Mouse (Mus musculus) adrenal gland, postnatal 25 days (tissue): ENCODE measurements around the gene Matn1. TPM values are rescaled to one million over a fixed set of nuclear protein-coding genes. Genes with fewer than 3 reads are reported as not detected.

Experiments used
- DNase-seq: peaks from one replicate; pipeline ENCODE4 v3.0.0; 2021; ENCODE audit warnings: mixed read lengths
- long read RNA-seq: library from polyadenylated mRNA; stranded (forward); transcript quantifications from one replicate; pipeline ENCODE4 v2.0.0, GENCODE M21; 2021
- total RNA-seq: library from RNA; stranded (reverse); gene quantifications from 2 replicates; pipeline ENCODE4 v1.2.3, GENCODE M21; 2021

Gene Matn1
- total RNA-seq, result not detected in 2 replicates
- long read RNA-seq, result 0 reads

GRCm38 (mm10) chr4:130944112-130944511 is at the start of gene Matn1:
Gene Matn1 (plus strand): TSS chr4:130944385.
- no peak for DNase-seq

- no peak for DNase-seq
Observed at GRCm38 (mm10) chr4:130895701-130896100, 48.5 kb upstream of the Matn1 start.

DNA sequence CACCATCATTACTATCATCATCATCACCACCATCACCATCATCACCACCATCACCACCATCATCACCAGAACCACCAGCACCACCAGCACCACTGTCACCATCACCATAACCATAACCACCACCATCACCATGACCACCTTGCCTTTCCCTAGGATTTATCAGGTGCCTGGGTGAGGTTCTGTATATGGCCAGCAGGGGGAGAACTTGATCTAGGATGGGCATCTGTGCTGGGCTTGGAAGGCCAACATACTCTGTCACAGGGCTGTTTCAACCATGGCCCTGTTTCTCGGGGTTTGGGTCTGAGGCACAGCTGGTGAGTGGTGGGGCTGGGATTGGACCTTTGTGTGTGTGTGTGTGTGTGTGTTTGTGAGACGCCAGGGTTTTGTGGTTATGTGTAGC is 47.8 kb upstream of the Matn1 start:
- DNase-seq, result peak; percentile 24

- no peak for DNase-seq
Observed at GRCm38 (mm10) chr4:130899383-130899781, 44.8 kb upstream of the Matn1 start.

- DNase-seq, result no peak
Observed at GRCm38 (mm10) chr4:130899782-130900427, 44.3 kb upstream of the Matn1 start.

GRCm38 (mm10) chr4:130900746-130901145 is 43.4 kb upstream of the Matn1 start:
- DNase-seq, result no peak

GRCm38 (mm10) chr4:130902289-130902781 is 41.9 kb upstream of the Matn1 start:
- no peak for DNase-seq

DNA sequence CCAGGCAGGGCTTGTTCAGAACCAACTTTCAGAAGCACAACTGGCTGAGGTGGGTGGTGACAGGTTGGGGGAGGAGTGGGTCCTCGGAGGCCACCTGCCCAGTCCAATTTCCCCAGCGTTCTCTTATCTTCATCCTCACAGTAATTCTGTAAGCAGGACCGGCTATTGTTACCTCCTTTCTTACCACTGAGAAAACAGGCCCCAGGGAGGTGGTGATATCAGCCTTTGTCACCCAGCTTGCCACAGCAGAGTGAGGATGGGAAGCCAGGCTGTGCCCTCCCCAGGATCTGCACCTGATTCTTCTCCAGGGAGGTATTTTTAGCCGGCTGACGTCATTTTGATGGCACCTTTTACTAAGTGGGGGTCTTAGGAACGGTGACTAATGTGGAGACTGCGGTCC is 39.2 kb upstream of the Matn1 start:
- no peak for DNase-seq

DNA sequence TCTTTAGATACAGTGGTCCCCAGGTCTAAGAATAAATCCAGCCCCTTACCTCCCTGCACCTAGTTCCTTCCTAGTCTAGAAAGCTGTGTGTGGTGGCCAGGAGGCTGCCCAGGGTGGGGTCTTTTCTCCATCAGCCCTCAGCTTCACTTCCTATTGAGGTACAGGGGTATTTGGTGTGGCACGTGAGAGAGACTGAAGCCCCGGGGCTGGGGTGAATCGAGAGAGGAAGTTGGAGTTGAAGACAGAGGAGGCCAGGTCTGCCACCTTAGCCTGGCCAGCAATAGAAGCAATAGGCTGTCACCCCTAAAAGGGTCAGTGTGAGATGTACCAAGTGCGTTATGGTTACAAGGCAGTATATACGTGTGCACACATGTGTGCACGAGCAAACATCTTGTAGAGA is 38.3 kb upstream of the Matn1 start:
- DNase-seq, result no peak

DNA sequence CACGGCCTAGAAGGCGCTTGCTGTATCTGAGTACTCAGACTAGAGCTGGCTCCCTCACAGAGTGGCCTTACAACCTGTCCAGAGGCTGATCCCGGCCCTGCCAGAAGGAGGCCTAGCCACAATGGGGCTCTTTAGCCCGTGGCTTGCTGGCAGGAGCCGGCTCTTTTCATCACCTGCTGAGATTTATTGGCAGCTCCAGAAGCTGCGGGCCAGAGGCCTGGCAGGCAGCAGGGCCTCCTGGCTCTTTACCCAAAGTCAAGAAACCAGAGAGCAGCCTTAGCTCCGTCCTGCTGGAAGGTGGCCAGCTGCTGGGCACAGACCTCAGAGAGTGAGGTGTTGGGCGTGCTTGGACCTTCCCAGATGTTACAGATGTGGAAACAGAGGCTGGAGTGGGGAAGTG is 37.9 kb upstream of the Matn1 start:
- peak; percentile 66 for DNase-seq

DNA sequence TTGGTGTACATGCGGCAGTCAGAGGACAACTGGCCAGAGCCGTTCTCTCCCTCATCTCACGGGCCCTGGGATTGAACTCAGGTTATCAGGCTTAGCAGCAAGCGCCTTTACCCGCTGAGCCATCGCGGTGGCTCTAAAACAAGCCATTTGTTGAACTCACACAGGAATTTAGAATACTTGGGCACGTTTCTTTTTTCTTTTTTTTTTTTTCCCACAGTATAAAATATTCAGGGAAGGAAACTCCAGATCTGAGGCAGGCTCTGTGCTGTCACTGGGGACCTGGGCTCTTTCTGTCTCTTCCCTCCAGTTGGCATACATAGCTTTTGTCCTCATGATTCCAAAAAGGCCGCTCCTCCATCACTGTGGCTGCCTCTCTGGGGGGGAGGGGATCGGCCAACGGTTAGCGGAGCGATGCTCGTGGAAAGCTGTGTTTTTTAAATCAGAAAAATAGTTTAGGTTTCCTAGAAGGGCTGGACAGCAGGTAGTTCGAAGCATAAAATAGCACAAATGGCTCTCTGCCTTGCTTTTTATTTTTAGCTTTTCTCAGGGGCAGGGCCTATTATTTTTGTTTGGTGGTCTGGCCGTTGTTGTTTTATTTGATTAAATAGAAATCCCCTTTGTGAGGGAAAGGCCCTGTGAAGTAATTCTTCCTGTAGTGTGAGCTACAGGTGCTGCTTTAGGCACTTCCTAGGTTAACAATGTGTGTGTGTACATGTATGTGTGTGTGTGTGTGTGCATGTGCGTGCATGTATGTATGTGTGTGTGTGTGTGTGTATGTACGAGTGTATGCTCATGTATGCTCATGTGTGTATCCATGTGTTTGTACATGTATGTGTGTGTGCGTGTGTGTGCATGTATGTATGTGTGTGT is 36.8 kb upstream of the Matn1 start:
- no peak for DNase-seq

DNA sequence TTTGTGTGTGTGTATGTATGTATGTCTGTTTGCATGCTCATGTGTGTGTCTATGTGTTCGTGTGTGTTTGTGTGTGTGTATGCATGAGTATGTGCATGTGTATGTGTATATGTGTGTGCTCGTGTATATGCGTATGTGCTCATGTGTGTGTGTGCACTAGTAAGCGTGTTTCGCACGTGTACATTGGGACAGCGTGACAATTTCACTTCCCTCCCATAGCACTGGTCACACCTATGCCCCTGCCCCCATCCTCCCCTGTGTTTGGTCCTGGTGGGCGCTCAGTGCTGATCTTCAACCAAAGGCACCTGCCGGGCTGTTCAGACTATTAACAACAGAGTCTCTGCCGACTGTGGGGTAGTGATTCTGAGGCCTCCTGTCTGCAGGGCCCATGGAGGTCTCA is 36.1 kb upstream of the Matn1 start:
- DNase-seq, result no peak

DNA sequence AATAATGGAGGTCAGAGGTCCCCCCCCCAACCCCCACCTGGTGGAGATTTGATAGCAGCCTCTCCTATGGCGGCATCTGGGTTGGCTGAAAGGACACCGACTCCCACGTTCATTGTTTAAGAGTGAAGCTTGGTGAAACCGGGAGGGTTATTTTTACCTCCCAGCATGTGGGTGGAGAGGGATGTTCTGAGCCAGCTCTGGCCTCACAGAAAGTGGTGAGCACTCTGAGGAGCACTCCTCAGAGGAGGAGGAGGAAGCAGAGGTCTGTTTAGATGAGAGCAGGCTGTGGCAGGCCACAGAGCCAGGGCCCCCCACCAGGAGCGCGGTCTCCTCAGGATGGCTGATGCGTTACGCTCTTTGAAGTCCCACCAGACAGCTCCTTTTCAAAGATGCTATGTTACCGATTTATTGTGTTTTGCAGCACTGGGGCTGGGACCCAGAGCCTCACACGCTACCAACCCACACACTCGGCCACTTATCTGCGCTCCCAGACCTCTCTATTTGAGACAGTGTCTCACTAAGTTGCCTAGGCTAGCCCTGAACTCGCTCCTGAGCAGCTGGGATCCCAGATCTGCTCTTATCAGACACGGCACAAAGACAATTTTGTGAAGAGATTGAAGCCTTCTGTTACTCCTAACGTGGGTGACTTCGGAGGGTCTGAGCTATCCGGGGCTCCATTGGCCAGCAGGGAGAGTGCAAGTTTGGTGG is 34.9 kb upstream of the Matn1 start:
- no peak for DNase-seq

GRCm38 (mm10) chr4:130910666-130911065 is 33.5 kb upstream of the Matn1 start:
- DNase-seq, result no peak

DNA sequence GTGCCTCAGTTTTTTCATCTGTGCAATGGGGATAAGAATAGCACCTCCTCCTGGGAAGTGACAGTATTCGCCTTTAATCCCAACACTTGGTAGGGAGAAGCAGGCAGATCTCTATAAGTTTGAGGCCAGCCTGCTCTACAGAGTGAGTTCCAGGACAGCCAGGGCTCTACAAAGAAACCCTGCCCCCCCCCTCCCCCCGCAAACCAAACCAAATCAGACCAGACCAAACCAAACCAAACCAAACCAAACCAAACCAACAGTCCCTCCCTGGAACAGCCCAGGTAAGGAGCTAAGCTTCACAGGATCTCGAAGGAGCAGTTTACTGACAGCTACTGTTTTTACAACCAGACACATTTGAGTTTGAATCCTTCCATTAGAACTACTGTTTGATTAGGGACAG is 31.6 kb upstream of the Matn1 start:
- DNase-seq, result no peak

DNA sequence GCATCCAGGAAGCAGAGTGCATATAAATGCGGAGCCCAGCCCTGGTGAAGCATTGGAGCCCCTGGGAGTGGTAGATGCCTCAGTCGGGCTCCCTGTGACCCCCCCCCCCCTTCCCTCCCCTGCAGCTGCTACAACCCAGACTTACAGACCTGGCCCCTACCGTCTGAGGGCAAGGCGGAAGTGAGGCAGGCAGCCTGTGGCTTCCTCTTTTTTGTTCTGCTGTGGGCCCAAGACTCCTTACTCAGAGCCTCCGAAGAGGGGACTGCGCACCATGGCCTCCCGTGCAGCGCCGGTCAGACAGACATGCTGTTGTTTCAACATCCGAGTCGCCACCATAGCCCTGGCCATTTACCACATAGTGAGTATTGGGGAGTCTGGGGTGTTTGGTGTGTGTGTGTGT is 31.1 kb upstream of the Matn1 start, which contains the start of gene Laptm5:
TSS of gene Laptm5 (plus strand) at position 49 of the 400 bp plus-strand sequence.
- DNase-seq, result no peak

GRCm38 (mm10) chr4:130913511-130913910 is 30.7 kb upstream of the Matn1 start:
- no peak for DNase-seq

DNA sequence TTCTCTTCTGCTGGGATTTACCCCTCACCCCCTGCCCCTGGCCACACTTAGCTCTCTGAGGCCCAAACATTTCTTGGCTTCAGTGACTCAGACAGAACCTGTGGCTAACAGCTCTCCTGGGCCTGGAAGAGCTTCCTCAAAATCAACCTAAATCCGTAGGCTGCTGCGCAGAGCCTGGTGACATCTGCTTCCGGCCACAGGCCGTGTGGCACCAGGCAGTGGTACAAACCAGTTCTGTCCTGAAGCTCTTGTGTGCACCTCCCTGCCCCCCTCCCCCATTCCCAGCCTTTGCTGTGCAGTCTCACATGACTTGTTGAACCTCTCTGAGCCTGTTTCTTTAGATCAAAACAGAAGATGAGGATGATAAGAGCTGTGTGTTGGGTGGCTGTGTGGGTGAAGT is 30.2 kb upstream of the Matn1 start:
- DNase-seq, result no peak

GRCm38 (mm10) chr4:130914527-130914926 is 29.7 kb upstream of the Matn1 start:
- no peak for DNase-seq

- no peak for DNase-seq
Observed at GRCm38 (mm10) chr4:130915006-130915667, 29.0 kb upstream of the Matn1 start.

GRCm38 (mm10) chr4:130915668-130916035 is 28.5 kb upstream of the Matn1 start:
- DNase-seq, result no peak

DNA sequence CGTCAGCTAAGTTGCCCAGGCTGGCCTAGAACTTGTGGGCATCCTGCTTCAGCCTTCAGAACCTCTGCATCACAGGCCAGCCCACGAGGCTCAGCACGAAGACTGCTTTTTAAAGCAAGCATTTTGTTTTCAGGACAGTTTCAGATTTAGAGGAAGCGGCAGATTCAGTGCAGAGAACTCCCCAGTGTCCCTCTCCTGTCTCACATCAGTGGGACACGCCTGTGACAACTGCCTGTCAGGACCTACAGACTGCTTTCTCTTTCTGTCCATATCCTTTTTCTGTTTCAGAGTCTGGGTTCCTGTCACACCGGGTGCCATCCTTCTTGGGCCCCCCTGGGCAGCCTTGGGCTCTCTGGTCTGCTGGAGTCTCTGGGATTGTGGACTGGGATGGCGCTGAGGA is 27.5 kb upstream of the Matn1 start:
- DNase-seq, result no peak
